18 mouse cellular contexts compared by ENCODE assay signal in the genomic region with DNA sequence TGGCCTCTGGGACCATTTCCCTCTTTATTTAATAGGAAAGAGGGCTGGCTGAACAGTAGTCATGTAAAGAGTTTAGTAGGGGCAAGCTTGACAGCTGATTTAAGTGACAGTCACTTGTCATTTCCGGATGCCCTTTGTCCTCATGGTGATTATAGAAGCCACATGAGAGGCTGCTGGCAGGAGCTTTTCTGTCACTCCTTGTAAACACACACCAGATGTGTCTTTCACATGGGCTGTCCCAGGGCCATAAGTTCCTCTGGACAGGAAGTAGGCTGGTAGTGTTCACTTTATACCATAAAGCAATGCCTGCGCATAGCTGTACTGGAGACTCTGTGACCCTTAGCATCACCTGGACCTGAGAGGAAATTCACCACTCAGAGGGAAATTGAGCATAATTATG.
A peak's percentile ranks its signal among the peaks of the same experiment; 100 is the strongest.
DNase-seq lines count a peak whose midpoint lies in the region; ATAC-seq lines count a peak whose summit lies in the region.
"Had no signal": no experiment of that assay in that cellular context is flagged by ENCODE, and none has a peak within 500 bp of the region (broad histone marks: within the 10 kb centered on the region; RNA-seq: fewer than 3 reads in every experiment).

No protein-coding gene starts in this region.

- H3K4me2 ChIP-seq in hindbrain, embryonic 11.5 days (replicated peaks; ENCODE audit: low read depth, low read length): no peak overlapping the region
- H3K4me2 ChIP-seq in hindbrain, embryonic 13.5 days: no peak overlapping the region
- no peak overlapping the region for H3K4me2 ChIP-seq in midbrain, embryonic 13.5 days (replicated peaks)
- no peak overlapping the region for H3K4me2 ChIP-seq in midbrain, embryonic 14.5 days (ENCODE audit: low read length)
- no peak overlapping the region for H3K4me2 ChIP-seq in intestine, embryonic 16.5 days (ENCODE audit: low read depth, low read length)
- H3K4me2 ChIP-seq: embryonic facial prominence, embryonic 13.5 days; heart, embryonic 13.5 days had no signal

- H3K27me3 ChIP-seq in hindbrain, embryonic 11.5 days (ENCODE audit: control insufficient read depth, insufficient read depth, low read length): no peaks in the 10 kb centered on the region
- H3K27me3 ChIP-seq in hindbrain, embryonic 13.5 days: no peaks in the 10 kb centered on the region
- no peaks in the 10 kb centered on the region for H3K27me3 ChIP-seq in midbrain, embryonic 13.5 days
- no peaks in the 10 kb centered on the region for H3K27me3 ChIP-seq in midbrain, embryonic 14.5 days (ENCODE audit: control insufficient read depth, insufficient read depth, low read length)
- H3K27me3 ChIP-seq in intestine, embryonic 16.5 days (replicated peaks; ENCODE audit: control insufficient read depth, insufficient read depth, low read length): no peaks in the 10 kb centered on the region
- H3K27me3 ChIP-seq: embryonic facial prominence, embryonic 13.5 days; heart, embryonic 13.5 days had no signal

- no peak overlapping the region for H3K9ac ChIP-seq in hindbrain, embryonic 11.5 days (ENCODE audit: low read depth, low read length)
- no peak overlapping the region for H3K9ac ChIP-seq in hindbrain, embryonic 13.5 days
- no peak overlapping the region for H3K9ac ChIP-seq in midbrain, embryonic 13.5 days (replicated peaks)
- no peak overlapping the region for H3K9ac ChIP-seq in midbrain, embryonic 14.5 days (replicated peaks; ENCODE audit: low read length)
- no peak overlapping the region for H3K9ac ChIP-seq in intestine, embryonic 16.5 days (ENCODE audit: low read depth, low read length)
- H3K9ac ChIP-seq: embryonic facial prominence, embryonic 13.5 days; heart, embryonic 13.5 days; liver, embryonic 14.5 days had no signal

- H3K36me3 ChIP-seq in hindbrain, embryonic 11.5 days (ENCODE audit: control insufficient read depth, insufficient read depth, low read length): no peaks in the 10 kb centered on the region
- no peaks in the 10 kb centered on the region for H3K36me3 ChIP-seq in hindbrain, embryonic 13.5 days
- no peaks in the 10 kb centered on the region for H3K36me3 ChIP-seq in midbrain, embryonic 13.5 days
- no peaks in the 10 kb centered on the region for H3K36me3 ChIP-seq in midbrain, embryonic 14.5 days (ENCODE audit: control insufficient read depth, insufficient read depth, low read length)
- no peaks in the 10 kb centered on the region for H3K36me3 ChIP-seq in intestine, embryonic 16.5 days (ENCODE audit: control insufficient read depth, insufficient read depth, low read length)
- H3K36me3 ChIP-seq: embryonic facial prominence, embryonic 13.5 days; heart, embryonic 13.5 days had no signal

- H3K9me3 ChIP-seq in hindbrain, embryonic 11.5 days (ENCODE audit: control insufficient read depth, low read length): no peaks in the 10 kb centered on the region
- no peaks in the 10 kb centered on the region for H3K9me3 ChIP-seq in hindbrain, embryonic 13.5 days
- no peaks in the 10 kb centered on the region for H3K9me3 ChIP-seq in midbrain, embryonic 13.5 days
- no peaks in the 10 kb centered on the region for H3K9me3 ChIP-seq in midbrain, embryonic 14.5 days (ENCODE audit: control insufficient read depth, low read length)
- H3K9me3 ChIP-seq in intestine, embryonic 16.5 days (ENCODE audit: control insufficient read depth, low read length): no peaks in the 10 kb centered on the region
- H3K9me3 ChIP-seq: embryonic facial prominence, embryonic 13.5 days; heart, embryonic 13.5 days had no signal

- ATAC-seq in hindbrain, embryonic 11.5 days (ENCODE audit: low FRiP score): 0 out of 2 replicates have a peak, but pooled peaks have one; percentile 53
- ATAC-seq in hindbrain, embryonic 13.5 days (ENCODE audit: low FRiP score): no peak
- peak; percentile 45; the same call in 1 of the 2 replicates for ATAC-seq in midbrain, embryonic 13.5 days
- ATAC-seq in midbrain, embryonic 14.5 days (ENCODE audit: low FRiP score, low TSS enrichment): no peak
- ATAC-seq in intestine, embryonic 16.5 days: peak; percentile 65
- ATAC-seq: activated CD4-positive, CD25-positive, alpha-beta regulatory T cell, adult 4 months had no signal

- no peaks in the 10 kb centered on the region for H3K4me1 ChIP-seq in hindbrain, embryonic 11.5 days (replicated peaks; ENCODE audit: control insufficient read depth, insufficient read depth, low read length)
- H3K4me1 ChIP-seq in hindbrain, embryonic 13.5 days (replicated peaks): peaks cover 7% of the 10 kb centered on the region
- H3K4me1 ChIP-seq in midbrain, embryonic 13.5 days (replicated peaks): peaks cover 16% of the 10 kb centered on the region
- H3K4me1 ChIP-seq in midbrain, embryonic 14.5 days (ENCODE audit: control insufficient read depth, insufficient read depth, low read length): peaks cover 8% of the 10 kb centered on the region; the same call in 1 of the 2 replicates
- no peaks in the 10 kb centered on the region for H3K4me1 ChIP-seq in intestine, embryonic 16.5 days (ENCODE audit: control insufficient read depth, insufficient read depth, low read length)

- no peak for DNase-seq in hindbrain, embryonic 11.5 days (ENCODE audit: low spot score)
- DNase-seq in midbrain, embryonic 14.5 days: no peak
- peak; percentile 29 for DNase-seq in mesoderm, embryonic 11.5 days (ENCODE audit: low read depth, low spot score)
- no peak for DNase-seq in thymus, postnatal 4 days
- DNase-seq in layer of hippocampus, postnatal 25 days (ENCODE audit: extremely low spot score in 1 of 2, low spot score in 1 of 2): no peak
- DNase-seq: adrenal gland, postnatal 36 days; cerebellum, postnatal 14 days; heart, postnatal 4 days; kidney, adult 11 months; kidney, postnatal 14 days; right cerebral cortex, postnatal 14 days had no signal

- H3K27ac ChIP-seq in hindbrain, embryonic 11.5 days (ENCODE audit: low read depth, low read length): no peak overlapping the region
- no peak overlapping the region for H3K27ac ChIP-seq in hindbrain, embryonic 13.5 days
- no peak overlapping the region for H3K27ac ChIP-seq in midbrain, embryonic 13.5 days
- no peak overlapping the region for H3K27ac ChIP-seq in midbrain, embryonic 14.5 days (replicated peaks; ENCODE audit: low read depth, low read length)
- H3K27ac ChIP-seq in intestine, embryonic 16.5 days (ENCODE audit: low read length): no peak overlapping the region
- H3K27ac ChIP-seq: embryonic facial prominence, embryonic 13.5 days; heart, embryonic 13.5 days; liver, embryonic 14.5 days had no signal

- 53% methylated on average over 2 of the region's 2 CpGs for WGBS in hindbrain, embryonic 11.5 days
- WGBS in hindbrain, embryonic 13.5 days: 49% methylated on average over 2 of the region's 2 CpGs
- 43% methylated on average over 2 of the region's 2 CpGs for WGBS in midbrain, embryonic 13.5 days
- WGBS in midbrain, embryonic 14.5 days: 54% methylated on average over 2 of the region's 2 CpGs
- WGBS in intestine, embryonic 16.5 days: 54% methylated on average over 2 of the region's 2 CpGs

- no peak overlapping the region for H3K4me3 ChIP-seq in hindbrain, embryonic 11.5 days (ENCODE audit: low read depth, low read length)
- H3K4me3 ChIP-seq in hindbrain, embryonic 13.5 days: no peak overlapping the region
- H3K4me3 ChIP-seq in midbrain, embryonic 13.5 days (replicated peaks): no peak overlapping the region
- no peak overlapping the region for H3K4me3 ChIP-seq in midbrain, embryonic 14.5 days (replicated peaks; ENCODE audit: low read depth, low read length)
- H3K4me3 ChIP-seq in intestine, embryonic 16.5 days (ENCODE audit: low read length): no peak overlapping the region
- H3K4me3 ChIP-seq: embryonic facial prominence, embryonic 13.5 days; heart, embryonic 13.5 days had no signal

Comparison
In these comparisons a context has a peak if more than half of its experiments do, and no peak if none do; other contexts are left out.
1. ATAC-seq: peak in hindbrain, embryonic 11.5 days (single experiment), midbrain, embryonic 13.5 days (single experiment) and intestine, embryonic 16.5 days (single experiment); none in hindbrain, embryonic 13.5 days (single experiment) and midbrain, embryonic 14.5 days (single experiment).